Mouse (Mus musculus) hindbrain, embryonic 11.5 days (tissue): ENCODE data around the gene Abca17. TPM values are rescaled to one million over a fixed set of nuclear protein-coding genes. Genes with fewer than 3 reads are reported as not detected.
A peak's percentile ranks its signal among the peaks of the same experiment; 100 is the strongest.

Experiments used
- ATAC-seq: fragments of 200-750 bp; cut with Nextera tagmentation; 2 replicates; pipeline ENCODE4 v1.8.0; 2017; ENCODE audit warnings: mild to moderate bottlenecking, moderate TSS enrichment, moderate library complexity; ENCODE audit not compliant: low FRiP score
- DNase-seq: peaks from one replicate; pipeline ENCODE4 v3.0.0-alpha.2; 2015; ENCODE audit warnings: low spot score
- H3K27ac ChIP-seq: fragments of 300-500 bp; sonication (generic); 2 replicates; pipeline ENCODE4 v1.5.1; 2014; ENCODE audit warnings: mild to moderate bottlenecking, low read depth, low read length
- H3K27me3 ChIP-seq: fragments of 300-500 bp; sonication (generic); 2 replicates; pipeline ENCODE4 v1.6.1; 2014; ENCODE audit warnings: mild to moderate bottlenecking, low read length, moderate library complexity, mixed read lengths; ENCODE audit not compliant: control insufficient read depth, insufficient read depth
- H3K36me3 ChIP-seq: fragments of 300-500 bp; sonication (generic); 2 replicates; pipeline ENCODE4 v1.6.1; 2014; ENCODE audit warnings: mild to moderate bottlenecking, low read length, moderate library complexity, mixed read lengths; ENCODE audit not compliant: control insufficient read depth, insufficient read depth
- H3K4me1 ChIP-seq: fragments of 300-500 bp; sonication (generic); replicated peaks from 2 replicates; pipeline ENCODE4 v1.6.1; 2014; ENCODE audit warnings: low read length, mixed read lengths; ENCODE audit not compliant: control insufficient read depth, insufficient read depth
- H3K4me2 ChIP-seq: fragments of 300-500 bp; sonication (generic); replicated peaks from 2 replicates; pipeline ENCODE4 v1.6.1; 2014; ENCODE audit warnings: mild to moderate bottlenecking, low read depth, low read length
- H3K4me3 ChIP-seq: fragments of 300-500 bp; sonication (generic); 2 replicates; pipeline ENCODE4 v1.5.1; 2014; ENCODE audit warnings: low read depth, low read length
- H3K9ac ChIP-seq: fragments of 300-500 bp; sonication (generic); 2 replicates; pipeline ENCODE4 v1.6.1; 2014; ENCODE audit warnings: low read depth, low read length
- H3K9me3 ChIP-seq: fragments of 300-500 bp; sonication (generic); 2 replicates; pipeline ENCODE4 v1.6.1; 2016; ENCODE audit warnings: low read length; ENCODE audit not compliant: control insufficient read depth
- WGBS: fragments of 180-500 bp; shearing (Covaris S2); extraction: QIAGEN DNeasy Blood & Tissue Kit; methylation state at CpG from one replicate; pipeline ENCODE4 v1.1.7; 2014; 5-methylcytosine and 5-hydroxymethylcytosine counted together
- polyA plus RNA-seq: library from polyadenylated mRNA; unstranded; fragments of >200 nt; fragmentation: Nextera tagmentation; extraction: Ambion mirVana; gene quantifications from 2 replicates; pipeline ENCODE4 v1.2.1, GENCODE M21; 2014

Abca17 gene
- not detected in 2 replicates for polyA plus RNA-seq

- Histone ChIP-seq H3K27ac (0 out of 2 replicates have a peak within 1 kb of the TSS, but pooled peaks have one; percentile 59), H3K36me3 (no peaks in the 10 kb centered on the region), H3K4me2 (peak within 1 kb of the TSS; percentile 92), H3K4me3 (peak within 1 kb of the TSS; percentile 74), H3K9ac (peak within 1 kb of the TSS; percentile 78), H3K9me3 (no peaks in the 10 kb centered on the region), H3K27me3 (peaks cover 12% of the 10 kb centered on the region), H3K4me1 (peaks cover 3% of the 10 kb centered on the region; the same call in 1 of the 2 replicates)
- 4% methylated on average over 42 of the region's 42 CpGs for WGBS
- peak; percentile 28 for ATAC-seq
- DNase-seq = peak; percentile 33
These were observed at the start of gene Abca17 for GRCm38 (mm10) chr17:24350926-24351759. Gene Abca17 (minus strand): TSS chr17:24351068.

- DNase-seq (no peak), ATAC-seq (no peak)
- no peaks in the 10 kb centered on the region for H3K9me3 ChIP-seq
- H3K27me3 ChIP-seq = no peaks in the 10 kb centered on the region
- 0 out of 2 replicates have a peak, but pooled peaks cover 2% of the 10 kb centered on the region for H3K36me3 ChIP-seq
- H3K4me3 ChIP-seq = no peak overlapping the region
- H3K4me2 ChIP-seq = no peak overlapping the region
- no peak overlapping the region for H3K27ac ChIP-seq
- H3K4me1 ChIP-seq = no peaks in the 10 kb centered on the region
- H3K9ac ChIP-seq = no peak overlapping the region
- 86% methylated on average over 7 of the region's 7 CpGs for WGBS
These were observed 43.6 kb upstream of the Abca17 start for GRCm38 (mm10) chr17:24394456-24394855.

GRCm38 (mm10) chr17:24393527-24393926 is 42.7 kb upstream of the Abca17 start:
- H3K9ac ChIP-seq = no peak overlapping the region
- no peaks in the 10 kb centered on the region for H3K9me3 ChIP-seq
- ATAC-seq (no peak), DNase-seq (no peak)
- no peaks in the 10 kb centered on the region for H3K27me3 ChIP-seq
- H3K4me2 ChIP-seq = no peak overlapping the region
- no peak overlapping the region for H3K4me3 ChIP-seq
- no peak overlapping the region for H3K27ac ChIP-seq
- H3K4me1 ChIP-seq = no peaks in the 10 kb centered on the region
- H3K36me3 ChIP-seq = 0 out of 2 replicates have a peak, but pooled peaks cover 2% of the 10 kb centered on the region
- WGBS = 36% methylated on average over 4 of the region's 4 CpGs

GRCm38 (mm10) chr17:24391149-24391548 is 40.3 kb upstream of the Abca17 start:
- no peaks in the 10 kb centered on the region for H3K27me3 ChIP-seq
- H3K27ac ChIP-seq = no peak overlapping the region
- no peak overlapping the region for H3K4me3 ChIP-seq
- H3K4me2 ChIP-seq = no peak overlapping the region
- H3K4me1 ChIP-seq = no peaks in the 10 kb centered on the region
- 68% methylated on average over 8 of the region's 8 CpGs for WGBS
- no peak for ATAC-seq
- no peaks in the 10 kb centered on the region for H3K9me3 ChIP-seq
- H3K36me3 ChIP-seq = no peaks in the 10 kb centered on the region
- no peak overlapping the region for H3K9ac ChIP-seq
- peak; percentile 19 for DNase-seq

GRCm38 (mm10) chr17:24389865-24390264 is 39.0 kb upstream of the Abca17 start:
- H3K9me3 ChIP-seq = no peaks in the 10 kb centered on the region
- DNase-seq = peak; percentile 65
- no peaks in the 10 kb centered on the region for H3K4me1 ChIP-seq
- ATAC-seq = no peak
- no peak overlapping the region for H3K9ac ChIP-seq
- H3K27me3 ChIP-seq = no peaks in the 10 kb centered on the region
- H3K36me3 ChIP-seq = no peaks in the 10 kb centered on the region
- H3K4me3 ChIP-seq = no peak overlapping the region
- 4% methylated on average over 2 of the region's 2 CpGs for WGBS
- no peak overlapping the region for H3K27ac ChIP-seq
- H3K4me2 ChIP-seq = no peak overlapping the region

- H3K4me3 ChIP-seq = no peak overlapping the region
- H3K9ac ChIP-seq = no peak overlapping the region
- H3K27me3 ChIP-seq = no peaks in the 10 kb centered on the region
- WGBS = 75% methylated on average over 5 of the region's 5 CpGs
- no peak overlapping the region for H3K4me2 ChIP-seq
- no peaks in the 10 kb centered on the region for H3K4me1 ChIP-seq
- no peak overlapping the region for H3K27ac ChIP-seq
- ATAC-seq = no peak
- H3K9me3 ChIP-seq = no peaks in the 10 kb centered on the region
- no peaks in the 10 kb centered on the region for H3K36me3 ChIP-seq
- DNase-seq = no peak
These were observed 37.8 kb upstream of the Abca17 start for GRCm38 (mm10) chr17:24388711-24389110.

GRCm38 (mm10) chr17:24383789-24384188 is 32.9 kb upstream of the Abca17 start:
- H3K27me3 ChIP-seq = no peaks in the 10 kb centered on the region
- H3K9ac ChIP-seq = no peak overlapping the region
- H3K4me2 ChIP-seq = no peak overlapping the region
- H3K4me1 ChIP-seq = no peaks in the 10 kb centered on the region
- WGBS = 86% methylated on average over 8 of the region's 8 CpGs
- no peaks in the 10 kb centered on the region for H3K36me3 ChIP-seq
- H3K27ac ChIP-seq = no peak overlapping the region
- no peaks in the 10 kb centered on the region for H3K9me3 ChIP-seq
- no peak overlapping the region for H3K4me3 ChIP-seq
- ATAC-seq = no peak
- DNase-seq = no peak

- Histone ChIP-seq H3K36me3 (no peaks in the 10 kb centered on the region), H3K9ac (no peak overlapping the region)
These were observed 27.6 kb upstream of the Abca17 start for GRCm38 (mm10) chr17:24378496-24378895.

GRCm38 (mm10) chr17:24375886-24376285 is 25.0 kb upstream of the Abca17 start:
- DNase-seq (no peak), ATAC-seq (no peak)
- H3K27ac ChIP-seq = no peak overlapping the region
- H3K4me2 ChIP-seq = no peak overlapping the region
- no peak overlapping the region for H3K4me3 ChIP-seq
- no peaks in the 10 kb centered on the region for H3K9me3 ChIP-seq
- no peaks in the 10 kb centered on the region for H3K4me1 ChIP-seq
- 91% methylated on average over 6 of the region's 6 CpGs for WGBS
- H3K36me3 ChIP-seq = 0 out of 2 replicates have a peak, but pooled peaks cover 2% of the 10 kb centered on the region
- H3K9ac ChIP-seq = no peak overlapping the region
- H3K27me3 ChIP-seq = no peaks in the 10 kb centered on the region

More at GRCm38 (mm10) chr17:24378496-24378895, 27.6 kb upstream of the Abca17 start:
- H3K27me3 ChIP-seq = no peaks in the 10 kb centered on the region
- no peak overlapping the region for H3K27ac ChIP-seq
- ATAC-seq = no peak
- no peaks in the 10 kb centered on the region for H3K9me3 ChIP-seq
- no peak overlapping the region for H3K4me2 ChIP-seq
- H3K4me3 ChIP-seq = no peak overlapping the region
- WGBS = 80% methylated on average over 2 of the region's 2 CpGs
- H3K4me1 ChIP-seq = no peaks in the 10 kb centered on the region
- DNase-seq = no peak
